Mouse (Mus musculus): Measurements from ENCODE around the gene Ptges2.

- TF ChIP-seq CTCF (IDR thresholded peaks at IDR 0.05): no peak
- no peak for TF ChIP-seq EP300 (IDR thresholded peaks at IDR 0.05)
These were observed 38.0 kb upstream of the Ptges2 start for GRCm38 (mm10) chr2:32357710-32358109.

Measured in lung, postnatal 0 days (tissue).